Mouse (Mus musculus) fibroblast of lung, adult 2 months (primary cell): Measurements from ENCODE around the gene Lrrc7.

ENCODE experiments used
- DNase-seq: peaks from one replicate; pipeline ENCODE4 v3.0.0-alpha.2; 2011; ENCODE audit warnings: low read depth

The Lrrc7 gene

DNA sequence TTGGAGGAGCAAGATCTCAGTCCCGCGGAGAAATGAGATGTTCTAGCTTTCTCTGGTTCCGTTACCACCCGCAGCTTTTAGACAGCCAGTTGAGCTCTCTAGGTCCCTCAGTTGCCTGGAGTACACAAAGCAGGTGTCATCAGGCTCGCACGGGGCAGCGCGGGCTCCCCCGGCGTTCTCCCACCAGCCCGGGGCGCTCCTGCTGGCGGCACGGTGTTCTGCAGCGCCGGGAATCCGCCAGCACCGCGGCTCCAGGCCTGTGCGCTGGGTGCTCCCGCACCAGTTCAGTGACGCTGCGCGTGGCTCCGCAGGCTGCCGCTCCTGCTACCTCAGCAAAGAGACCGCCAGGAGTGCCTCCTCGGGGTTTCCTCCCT is at the start of gene Lrrc7:
Gene Lrrc7 (minus strand): TSS at position 235 of the 374 bp plus-strand sequence.
- no peak for DNase-seq

DNA sequence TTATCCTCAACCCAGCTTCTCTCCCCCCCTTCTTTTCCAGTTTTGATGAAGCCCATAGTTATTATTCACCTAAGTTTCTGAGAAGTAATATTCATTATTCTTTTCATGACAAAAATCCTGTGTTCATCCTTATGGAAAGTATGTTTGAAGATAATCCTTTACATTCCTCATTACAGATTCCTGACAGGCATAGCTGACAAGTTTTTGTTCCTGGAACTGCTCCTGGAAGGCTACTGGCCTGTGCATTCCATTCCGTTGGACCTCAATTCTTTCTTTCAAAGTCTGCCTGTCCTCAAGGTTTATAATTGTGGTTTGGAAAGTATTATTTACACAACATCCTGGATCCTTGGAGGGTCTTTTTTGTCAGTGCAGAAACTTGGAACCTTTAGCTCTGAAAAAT is 45.0 kb upstream of the Lrrc7 start:
- no peak for DNase-seq

DNA sequence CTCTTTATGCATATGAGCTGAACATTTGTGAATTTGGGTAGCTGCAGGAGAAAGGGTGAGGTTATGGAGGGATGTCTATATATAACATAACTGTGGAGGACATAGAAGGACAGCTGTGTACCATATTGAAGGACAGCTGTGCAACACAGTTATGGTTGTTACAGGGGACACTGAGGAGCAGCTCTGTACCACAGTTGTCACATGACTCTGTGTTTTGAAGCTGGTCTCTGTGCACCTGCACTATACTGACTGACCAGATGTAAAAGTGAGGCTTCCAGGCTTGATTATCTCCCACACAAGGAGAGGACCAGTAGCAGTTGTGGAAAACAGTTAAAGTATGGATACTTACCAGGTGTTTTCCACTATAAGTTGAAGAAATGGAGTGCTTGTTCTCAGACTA is 43.3 kb upstream of the Lrrc7 start:
- no peak for DNase-seq

DNA sequence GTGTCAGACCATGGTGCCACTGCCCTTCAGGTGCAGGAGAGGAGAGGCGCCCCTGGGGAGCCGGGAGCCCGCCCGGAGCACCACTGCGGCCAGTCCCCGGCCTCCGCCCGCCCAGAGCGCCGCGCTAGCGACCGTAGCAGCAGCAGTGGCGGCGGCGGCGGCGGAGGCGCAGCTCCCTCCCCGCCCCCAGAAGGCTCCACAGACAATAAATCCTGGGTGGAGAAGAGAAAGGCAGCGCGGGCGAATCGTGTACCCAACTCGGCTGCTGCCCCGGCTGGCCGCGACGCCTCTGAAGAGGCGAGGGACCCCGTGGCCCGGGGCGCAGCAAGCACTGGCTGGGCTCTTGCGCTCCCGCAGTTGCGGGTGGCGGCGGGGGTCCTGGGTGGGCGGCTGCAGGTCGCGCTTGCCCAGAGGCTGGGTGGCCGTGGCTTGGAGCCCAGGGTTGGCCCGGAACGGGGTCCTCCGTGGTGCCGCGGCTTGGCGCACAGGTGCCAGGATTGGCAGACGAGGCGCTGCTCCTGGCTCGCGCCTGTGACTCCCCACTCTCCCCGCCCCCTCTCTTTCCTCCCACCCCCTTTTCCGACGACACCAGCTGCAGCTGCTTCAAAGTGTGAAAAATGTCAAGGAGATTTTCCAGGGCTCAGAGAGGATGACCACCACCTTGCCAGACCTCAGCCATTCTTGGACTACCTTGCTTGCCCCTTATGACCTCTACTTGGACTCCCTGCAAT is 600 bp downstream of the Lrrc7 start:
- DNase-seq: no peak

DNA sequence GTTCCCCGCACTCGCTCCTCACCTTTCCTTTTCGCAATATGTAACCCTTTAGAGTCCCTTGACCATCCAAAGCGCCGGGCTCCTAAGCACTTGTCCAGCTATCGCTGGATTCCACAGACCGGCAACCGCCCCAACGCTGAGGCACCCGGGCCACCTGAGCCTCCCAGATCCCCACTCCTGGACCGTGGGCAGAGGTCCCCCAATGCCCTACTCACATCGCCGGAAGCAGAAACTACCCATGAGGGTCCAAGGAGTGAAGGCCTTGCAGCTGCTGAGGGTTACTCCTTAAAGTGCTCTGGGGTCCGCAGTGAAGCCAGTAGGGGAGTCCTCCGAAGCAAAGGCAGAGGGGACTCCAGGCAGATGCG is 1.1 kb downstream of the Lrrc7 start:
- no peak for DNase-seq

DNA sequence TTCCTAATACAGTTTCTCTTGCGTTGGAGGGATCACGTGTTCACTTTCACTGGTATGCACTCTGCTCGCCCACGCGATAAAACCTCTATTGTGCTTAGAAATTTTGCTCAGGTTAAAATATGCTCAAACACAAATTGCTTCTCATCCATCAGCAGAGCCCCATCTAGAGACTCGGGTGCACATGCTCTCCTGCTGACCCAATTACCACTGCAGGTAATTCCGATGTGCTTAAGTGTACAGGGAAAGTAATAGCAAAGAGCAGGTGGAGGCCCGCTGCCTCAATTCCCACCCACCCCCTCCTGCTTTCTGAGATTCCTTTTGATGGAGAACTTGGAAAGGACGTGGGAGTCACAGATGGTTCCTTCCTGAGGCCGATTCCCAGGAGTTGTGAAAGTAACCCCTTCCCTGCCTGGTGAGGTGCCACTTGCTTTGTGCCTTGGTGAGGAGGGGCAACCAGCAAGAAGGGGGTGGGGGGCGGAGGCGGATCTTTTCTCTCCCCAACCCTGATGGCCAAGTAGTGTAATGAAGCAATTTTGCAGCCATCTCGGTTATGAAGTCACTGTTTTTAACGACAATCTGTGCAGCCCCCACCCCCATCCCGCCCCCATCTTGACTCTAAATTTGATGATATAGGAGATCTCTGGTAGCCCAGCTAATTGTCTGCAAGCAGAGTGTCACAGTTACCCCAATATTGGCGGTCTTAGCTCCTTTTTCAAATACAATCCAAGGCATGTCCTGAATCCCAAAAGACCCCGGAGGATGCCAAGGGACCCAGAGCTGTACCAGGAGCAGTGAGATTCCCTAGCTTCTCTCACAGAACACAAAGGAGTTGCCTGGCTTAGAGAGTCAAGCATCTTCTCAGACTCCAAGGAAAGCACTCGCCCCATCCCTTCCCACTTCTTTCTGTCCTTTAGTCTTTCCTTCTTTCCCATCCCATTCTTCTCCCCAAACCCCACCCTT is 2.0 kb downstream of the Lrrc7 start:
- DNase-seq: no peak

DNA sequence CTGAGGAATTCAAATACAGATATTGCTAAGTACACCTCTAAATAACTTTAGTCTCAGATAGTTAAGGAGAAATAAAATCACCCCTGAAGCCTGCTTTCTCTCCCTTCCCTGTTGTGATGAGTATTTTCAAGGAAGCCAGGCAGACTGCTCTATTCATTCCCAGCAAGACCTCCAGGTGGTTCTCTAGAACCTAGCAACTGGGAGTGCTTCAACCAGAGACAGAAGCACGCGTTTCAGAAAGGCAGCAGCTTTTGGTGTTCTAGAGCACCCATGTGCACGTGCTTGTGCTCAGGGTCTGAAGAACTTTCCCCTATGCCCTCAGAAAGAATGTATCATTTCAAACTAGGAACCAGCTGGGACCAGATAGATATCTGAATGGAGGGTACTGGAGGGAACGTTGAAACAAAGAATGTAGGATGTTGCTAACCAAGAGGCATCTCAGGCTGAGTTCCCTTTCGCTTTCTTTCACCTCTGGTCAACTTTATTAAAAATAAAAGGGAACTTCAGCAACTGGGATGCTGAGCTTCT is 2.8 kb downstream of the Lrrc7 start:
- DNase-seq: no peak

DNA sequence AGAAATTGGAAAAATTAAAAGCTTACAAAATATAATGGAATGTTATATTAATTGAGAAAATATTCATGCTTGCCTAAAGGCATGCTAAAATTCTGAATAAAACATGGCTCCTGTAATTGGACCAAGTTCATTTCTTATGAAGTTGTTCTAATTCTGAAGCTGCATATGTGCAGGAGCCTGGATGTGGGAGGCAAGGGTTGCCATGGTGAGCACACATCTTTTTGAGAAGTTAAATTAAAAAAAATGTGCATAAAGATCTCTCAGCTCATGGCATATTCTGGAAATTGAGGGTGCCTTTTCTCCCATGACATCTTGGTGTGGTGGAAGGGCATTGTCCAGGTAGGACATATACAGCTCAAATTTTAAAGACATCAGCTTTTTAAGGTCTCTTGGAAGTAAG is 3.4 kb downstream of the Lrrc7 start:
- DNase-seq: no peak

DNA sequence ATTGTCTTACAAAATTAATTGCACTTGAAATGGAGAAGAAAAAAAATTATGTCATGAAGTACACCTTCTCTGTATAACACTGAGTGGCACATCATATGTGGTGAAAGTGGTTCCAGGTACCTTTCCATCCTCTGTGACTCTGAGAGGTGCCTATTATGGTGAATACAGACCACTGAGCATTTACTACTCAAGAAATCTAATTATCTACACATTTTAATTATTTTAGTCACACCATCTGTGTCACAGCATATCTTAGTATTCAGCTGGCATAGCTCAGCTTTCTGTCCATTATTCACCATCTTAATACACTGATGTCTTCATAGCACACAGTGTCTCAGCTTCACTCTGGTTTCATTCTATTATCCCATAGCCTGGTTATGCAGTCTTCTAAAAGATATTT is 7.7 kb downstream of the Lrrc7 start:
- DNase-seq: no peak

DNA sequence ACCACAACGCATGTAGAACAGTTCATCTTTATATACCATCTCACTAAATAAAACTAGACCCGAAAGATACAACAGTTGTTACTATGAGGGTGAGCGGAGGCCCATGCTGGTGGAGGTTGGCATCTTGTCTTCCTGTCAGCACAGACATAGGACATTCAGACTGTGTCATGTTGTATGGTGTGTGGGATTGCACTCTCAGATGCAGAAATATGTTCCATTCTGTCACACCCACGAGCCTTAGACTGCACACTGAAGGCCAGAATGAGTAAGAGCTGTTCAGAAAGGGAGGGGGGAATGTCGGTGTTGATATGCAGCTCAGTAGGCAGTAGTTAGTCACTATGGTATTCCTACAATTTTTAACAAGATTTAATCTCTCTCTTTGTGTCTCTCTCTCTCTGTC is 9.9 kb downstream of the Lrrc7 start:
- DNase-seq: no peak

DNA sequence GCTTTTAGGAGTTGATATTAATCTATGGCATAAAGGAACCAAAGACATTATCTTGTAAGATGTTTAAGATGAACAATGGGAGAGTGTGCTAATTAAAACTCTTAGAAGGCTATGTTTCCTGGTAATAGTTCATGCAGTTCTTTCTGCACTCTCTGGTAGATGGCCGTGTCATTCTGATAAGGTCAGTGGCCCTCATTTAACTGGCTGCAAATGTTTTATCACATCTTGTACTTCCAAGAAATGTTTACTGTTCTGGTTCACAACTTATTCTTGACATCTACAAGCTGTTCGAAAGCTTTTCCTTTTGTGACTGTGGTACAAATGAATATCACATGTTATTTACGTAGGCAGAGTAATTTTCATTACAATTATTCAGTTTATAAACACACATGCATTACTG is 18.5 kb downstream of the Lrrc7 start:
- DNase-seq: no peak

DNA sequence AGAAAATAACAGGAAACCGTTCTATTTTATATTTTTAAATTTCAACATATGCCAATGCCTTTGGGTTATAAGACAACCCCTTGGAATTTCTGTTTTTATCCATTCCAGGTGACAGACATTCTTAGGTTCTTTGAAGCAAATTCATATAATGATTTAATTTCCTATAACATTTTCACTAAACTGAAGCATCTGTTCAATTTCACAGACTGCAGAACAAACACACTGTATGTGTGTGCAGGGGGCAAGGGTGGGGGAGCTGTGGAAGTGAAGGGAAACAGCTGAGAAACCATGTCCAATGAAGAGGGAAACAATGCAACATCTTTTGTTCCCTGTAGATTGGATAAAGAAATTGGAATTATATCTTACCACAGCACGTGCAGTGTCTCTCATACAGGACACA is 29.2 kb downstream of the Lrrc7 start:
- DNase-seq: no peak

DNA sequence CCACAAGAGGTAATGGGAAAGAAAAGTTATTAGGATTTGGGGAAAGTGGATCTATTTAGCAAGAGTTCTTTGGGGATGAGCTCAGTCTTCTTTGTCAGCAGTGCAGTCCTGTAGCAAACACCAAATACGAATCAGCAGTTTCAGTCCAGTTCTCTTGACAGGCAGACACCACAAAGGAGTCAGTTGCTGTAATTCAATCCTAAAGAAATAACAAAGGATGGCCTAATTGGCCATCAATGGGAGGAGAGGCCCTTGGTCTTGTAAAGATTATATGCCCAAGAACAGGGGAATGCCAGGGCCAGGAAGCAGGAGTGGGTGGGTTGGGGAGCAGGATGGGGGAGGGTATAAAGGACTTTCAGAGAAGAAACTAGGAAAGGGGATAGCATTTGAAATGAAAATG is 33.5 kb downstream of the Lrrc7 start:
- no peak for DNase-seq

DNA sequence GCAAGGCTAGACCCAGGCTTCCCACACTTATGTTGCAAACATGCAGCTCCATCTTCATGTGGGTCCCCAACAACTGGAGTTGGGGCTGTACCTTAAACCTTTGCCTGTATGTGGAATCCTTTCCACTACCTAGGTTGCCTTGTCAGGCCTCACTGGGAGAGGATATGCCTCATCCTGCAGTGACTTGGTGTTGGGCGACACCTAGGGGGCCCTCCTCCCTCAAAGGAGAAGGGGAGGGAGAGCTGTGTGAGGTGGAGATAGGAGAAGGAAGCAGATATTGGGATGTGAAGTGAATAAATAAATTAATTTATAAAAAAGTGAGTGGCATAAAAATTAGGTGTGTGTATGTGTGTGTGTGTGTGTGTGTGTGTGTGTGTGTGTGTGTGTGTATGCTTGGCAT is 68.3 kb downstream of the Lrrc7 start:
- no peak for DNase-seq

DNA sequence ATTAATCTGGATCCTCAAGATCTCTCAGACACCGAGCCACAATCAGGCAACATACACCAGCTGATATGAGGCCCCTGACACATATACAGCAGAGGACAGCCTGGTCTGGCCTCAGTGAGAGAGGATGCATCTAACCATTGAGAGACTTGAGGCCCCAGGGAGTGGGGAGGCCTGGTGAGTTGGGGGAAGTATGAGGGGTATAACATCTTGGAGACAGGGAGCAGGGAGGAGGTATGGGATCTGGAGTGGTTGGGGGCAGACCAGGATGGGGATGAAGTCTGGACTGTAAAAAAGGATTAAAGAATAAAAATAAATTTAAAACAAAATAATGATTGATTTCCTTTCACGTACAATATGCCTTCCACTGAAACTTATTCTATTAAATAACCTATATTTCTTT is 82.3 kb downstream of the Lrrc7 start:
- no peak for DNase-seq

DNA sequence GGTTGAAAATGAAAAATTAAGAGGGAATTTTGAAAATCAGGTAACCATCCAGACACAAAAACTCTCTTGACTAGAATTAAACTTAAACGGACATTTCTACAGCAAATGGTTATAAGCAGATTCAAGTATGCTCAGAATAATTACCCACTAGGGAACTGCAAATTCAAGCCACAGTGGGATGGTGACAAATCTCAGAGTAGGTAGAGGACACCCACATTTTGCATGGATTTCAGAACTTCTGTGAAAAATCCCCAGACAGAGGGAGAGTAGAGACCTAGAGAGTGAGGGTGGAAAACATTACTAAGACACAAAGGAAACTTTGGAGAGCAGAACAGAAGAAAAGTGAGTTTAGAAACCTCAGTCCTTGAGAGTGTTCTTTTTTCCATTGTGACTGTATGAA is 161.4 kb downstream of the Lrrc7 start:
- no peak for DNase-seq

DNA sequence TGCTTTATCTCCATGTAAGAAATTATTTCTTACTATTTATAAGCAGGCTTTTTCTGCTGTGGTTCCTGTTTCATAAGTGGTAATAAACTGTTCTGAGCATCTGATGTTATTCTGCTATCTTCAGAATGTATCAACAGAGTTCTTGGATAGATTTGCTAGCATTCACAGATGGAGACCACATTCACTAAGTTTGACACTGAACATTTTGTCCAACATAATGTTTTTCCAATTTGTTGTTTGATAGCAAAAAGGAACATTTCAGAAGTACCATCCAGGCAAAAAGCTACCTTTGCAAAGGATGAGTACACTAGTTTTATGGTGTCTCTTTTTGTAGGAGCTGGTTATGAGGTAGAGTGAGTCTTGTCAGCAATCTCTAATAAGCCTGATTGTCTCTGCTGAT is 170.5 kb downstream of the Lrrc7 start:
- DNase-seq: no peak

DNA sequence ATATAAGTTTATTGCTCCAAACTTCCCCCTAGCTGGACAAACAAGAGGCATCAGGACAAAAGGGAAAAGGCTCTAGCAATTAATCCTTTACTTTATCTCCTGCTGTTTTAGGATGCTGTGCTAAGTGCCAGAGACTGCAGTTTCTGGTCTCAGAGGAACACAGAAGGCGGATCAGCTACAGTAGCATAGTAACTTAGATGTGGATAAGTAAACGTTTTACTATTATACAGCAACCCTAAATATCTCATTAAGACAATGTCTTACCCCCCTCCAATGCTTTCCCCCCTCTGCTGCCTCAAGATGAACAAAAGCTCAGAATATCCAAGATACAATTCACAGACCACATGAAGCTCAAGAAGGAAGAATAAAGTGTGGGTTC is 174.0 kb downstream of the Lrrc7 start:
- no peak for DNase-seq

DNA sequence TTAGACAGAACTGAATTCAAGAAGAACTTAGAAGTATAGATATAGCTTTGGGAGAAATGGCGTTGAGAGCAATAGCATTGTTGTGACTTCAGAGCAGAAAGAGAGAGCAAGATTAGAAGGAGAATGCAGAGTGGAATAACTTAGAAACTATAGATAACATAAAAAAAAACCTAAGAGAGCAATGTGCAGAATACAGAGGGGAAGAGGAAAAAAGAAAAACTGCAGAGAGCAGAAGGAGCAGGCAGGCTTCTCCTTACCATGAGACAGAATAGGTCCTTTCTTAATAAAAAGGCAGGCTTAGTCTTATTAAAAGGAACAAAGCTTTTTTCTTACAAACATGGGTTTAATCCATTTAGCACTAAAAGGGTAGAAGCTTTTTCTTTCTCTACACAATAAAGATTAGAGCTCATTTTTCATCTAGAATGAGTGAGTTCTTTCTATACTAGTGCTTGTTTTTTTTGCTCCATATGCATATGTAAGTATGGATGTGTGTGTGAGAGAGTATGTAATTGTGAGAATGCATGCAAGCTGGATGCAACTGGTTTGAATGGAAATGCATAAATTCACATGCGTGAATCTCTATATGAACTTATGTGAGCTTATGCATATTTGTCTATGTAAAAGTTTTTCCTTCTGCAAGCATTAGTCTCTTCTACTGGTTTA is 174.5 kb downstream of the Lrrc7 start:
- no peak for DNase-seq

DNA sequence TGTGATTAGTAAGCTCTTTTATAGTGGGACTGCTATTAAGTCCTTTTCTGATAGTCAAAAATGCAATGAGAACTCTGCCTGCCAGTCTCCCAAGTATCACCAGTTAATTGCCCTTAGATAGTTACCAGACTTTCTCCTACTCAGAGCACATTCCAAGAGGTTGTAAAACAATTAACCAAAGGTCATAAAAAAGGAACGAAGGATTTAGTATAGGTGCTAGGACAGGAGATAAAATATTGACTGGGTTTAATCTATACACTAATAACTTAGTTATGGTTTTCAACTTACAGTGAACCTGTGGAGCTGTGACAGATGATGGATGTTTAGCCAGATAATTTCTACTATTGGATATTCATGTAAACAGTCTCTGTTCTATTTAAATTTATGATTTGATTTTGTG is 175.2 kb downstream of the Lrrc7 start:
- no peak for DNase-seq

DNA sequence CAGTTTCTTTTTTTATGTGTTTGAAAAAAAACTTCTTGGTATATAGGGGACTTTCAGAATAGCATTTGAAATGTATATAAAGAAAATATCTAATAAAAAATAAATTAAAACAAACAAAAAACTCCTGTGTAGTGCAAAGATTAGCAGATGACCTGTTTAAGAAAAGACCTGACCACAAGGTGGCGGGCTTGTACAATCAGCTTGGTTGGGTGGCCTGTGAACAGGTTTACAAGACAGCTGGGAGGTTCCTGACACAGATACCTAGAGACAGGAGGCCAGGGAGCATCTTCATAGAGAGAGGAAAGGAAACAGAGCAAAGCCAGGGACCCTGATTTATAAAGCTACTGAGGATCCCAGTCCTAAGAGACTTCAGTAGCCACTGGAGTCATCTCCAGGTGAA is 186.1 kb downstream of the Lrrc7 start:
- no peak for DNase-seq

DNA sequence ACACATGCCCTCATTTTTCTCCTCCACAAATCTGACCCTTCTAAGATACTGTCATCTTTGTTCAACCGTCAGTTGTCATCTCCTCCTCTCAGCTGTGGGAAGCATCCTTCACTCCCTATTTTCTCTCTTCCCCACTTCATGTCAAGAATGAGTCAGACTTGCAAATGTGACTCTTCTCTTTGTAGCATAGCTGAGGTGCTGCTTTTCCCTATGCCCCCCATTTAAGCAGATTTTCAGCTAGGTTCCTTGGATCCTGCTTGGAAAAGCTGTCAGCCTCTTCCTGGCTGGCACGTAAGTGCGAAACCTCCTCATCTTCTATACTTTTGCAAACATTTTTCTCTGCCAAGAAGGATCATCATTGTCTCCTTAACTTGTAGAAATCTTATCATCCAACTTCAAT is 192.9 kb downstream of the Lrrc7 start:
- DNase-seq: no peak

DNA sequence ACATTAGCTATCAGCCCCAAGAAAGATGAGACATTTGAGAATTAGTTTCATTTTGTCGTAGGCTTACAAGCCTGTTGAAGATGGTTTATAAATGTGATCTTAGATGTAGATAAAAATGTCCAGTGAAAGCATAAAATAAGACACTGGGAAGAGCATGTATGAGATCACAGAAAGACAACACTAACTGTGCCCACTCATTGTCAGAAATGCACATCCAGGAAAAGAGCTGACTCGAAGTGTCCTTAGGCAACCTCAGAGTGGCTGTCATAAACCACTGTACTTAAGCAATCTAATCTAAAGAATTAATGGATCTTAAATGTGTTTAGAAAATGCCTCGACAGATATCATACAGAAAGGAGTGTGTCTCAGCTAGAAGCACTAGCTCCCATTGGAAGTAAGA is 196.2 kb downstream of the Lrrc7 start:
- DNase-seq: no peak
